Mouse (Mus musculus): ENCODE results near the gene Gusb. TPM values are rescaled to one million over a fixed set of nuclear protein-coding genes. Genes with fewer than 3 reads are reported as not detected.

Gusb gene
- polyA plus RNA-seq, 1 experiment from 2014 or later, result 43.0 TPM

- H3K9me3 ChIP-seq, result peaks cover 15% of the 10 kb centered on the region; the same call in 1 of the 2 replicates
- H3K9ac ChIP-seq (replicated peaks), result peak overlapping the region; percentile 69
- H3K4me3 ChIP-seq (replicated peaks), result peak overlapping the region; percentile 67
- H3K4me2 ChIP-seq, result peak overlapping the region; percentile 72
- 0 out of 2 replicates have a peak overlapping the region, but pooled peaks have one; percentile 83 for H3K27ac ChIP-seq
- ATAC-seq (ENCODE audit: insufficient number of reproducible peaks, insufficient read depth, low FRiP score, low TSS enrichment, low read depth), result no peak
- H3K27me3 ChIP-seq, result no peaks in the 10 kb centered on the region
- peaks cover 14% of the 10 kb centered on the region for H3K36me3 ChIP-seq
- H3K4me1 ChIP-seq (replicated peaks), result peaks cover 19% of the 10 kb centered on the region
- WGBS, result 69% methylated on average over 5 of the region's 5 CpGs
These were observed 1.4 kb downstream of the Gusb start for GRCm38 (mm10) chr5:130001356-130001987.

DNA sequence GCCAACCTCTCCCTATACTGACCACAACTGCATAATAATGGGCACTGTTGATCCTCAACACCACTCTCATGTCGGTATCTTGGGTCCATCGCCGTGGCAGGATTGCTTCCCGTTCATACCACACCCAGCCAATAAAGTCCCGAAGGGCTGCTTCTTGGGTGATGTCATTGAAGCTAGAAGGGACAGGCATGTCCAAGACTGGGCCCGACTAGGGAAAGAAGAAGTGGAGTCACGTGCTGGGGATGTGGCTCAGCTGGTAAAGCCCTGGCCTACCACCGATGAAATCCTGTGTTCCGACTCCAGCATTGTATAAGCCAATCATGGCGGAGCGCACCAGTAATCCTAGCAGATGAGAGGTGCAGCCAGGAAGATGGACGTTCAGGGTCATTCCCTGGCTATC, 2.1 kb downstream of the Gusb start:
- ATAC-seq (ENCODE audit: insufficient number of reproducible peaks, insufficient read depth, low FRiP score, low TSS enrichment, low read depth), result no peak
- H3K4me2 ChIP-seq, result no peak overlapping the region; the same call in 1 of the 2 replicates
- no peak overlapping the region for H3K9ac ChIP-seq (replicated peaks)
- peaks cover 15% of the 10 kb centered on the region; the same call in 1 of the 2 replicates for H3K9me3 ChIP-seq
- no peak overlapping the region for H3K27ac ChIP-seq
- 91% methylated on average over 12 of the region's 12 CpGs for WGBS
- H3K4me3 ChIP-seq (replicated peaks), result no peak overlapping the region
- peaks cover 17% of the 10 kb centered on the region for H3K36me3 ChIP-seq
- H3K27me3 ChIP-seq, result no peaks in the 10 kb centered on the region
- H3K4me1 ChIP-seq (replicated peaks), result peaks cover 19% of the 10 kb centered on the region

GRCm38 (mm10) chr5:129999097-129999496, 3.8 kb downstream of the Gusb start:
- H3K9ac ChIP-seq (replicated peaks), result no peak overlapping the region
- ATAC-seq (ENCODE audit: insufficient number of reproducible peaks, insufficient read depth, low FRiP score, low TSS enrichment, low read depth), result no peak
- WGBS, result 33% methylated on average over 4 of the region's 4 CpGs
- H3K27me3 ChIP-seq, result no peaks in the 10 kb centered on the region
- peaks cover 25% of the 10 kb centered on the region for H3K36me3 ChIP-seq
- H3K9me3 ChIP-seq, result peaks cover 1% of the 10 kb centered on the region; the same call in 1 of the 2 replicates
- no peak overlapping the region for H3K4me2 ChIP-seq
- H3K4me3 ChIP-seq (replicated peaks), result no peak overlapping the region
- no peak overlapping the region for H3K27ac ChIP-seq
- H3K4me1 ChIP-seq (replicated peaks), result peaks cover 19% of the 10 kb centered on the region

- Histone ChIP-seq H3K4me3 (replicated peaks) (no peak overlapping the region), H3K4me2 (no peak overlapping the region), H3K27me3 (no peaks in the 10 kb centered on the region), H3K9ac (replicated peaks) (no peak overlapping the region), H3K27ac (no peak overlapping the region), H3K9me3 (no peaks in the 10 kb centered on the region), H3K4me1 (replicated peaks) (peaks cover 14% of the 10 kb centered on the region), H3K36me3 (peaks cover 31% of the 10 kb centered on the region)
- no peak for ATAC-seq (ENCODE audit: insufficient number of reproducible peaks, insufficient read depth, low FRiP score, low TSS enrichment, low read depth)
- 70% methylated on average over 19 of the region's 19 CpGs for WGBS
These were observed 5.1 kb downstream of the Gusb start for GRCm38 (mm10) chr5:129997700-129998099.

DNA sequence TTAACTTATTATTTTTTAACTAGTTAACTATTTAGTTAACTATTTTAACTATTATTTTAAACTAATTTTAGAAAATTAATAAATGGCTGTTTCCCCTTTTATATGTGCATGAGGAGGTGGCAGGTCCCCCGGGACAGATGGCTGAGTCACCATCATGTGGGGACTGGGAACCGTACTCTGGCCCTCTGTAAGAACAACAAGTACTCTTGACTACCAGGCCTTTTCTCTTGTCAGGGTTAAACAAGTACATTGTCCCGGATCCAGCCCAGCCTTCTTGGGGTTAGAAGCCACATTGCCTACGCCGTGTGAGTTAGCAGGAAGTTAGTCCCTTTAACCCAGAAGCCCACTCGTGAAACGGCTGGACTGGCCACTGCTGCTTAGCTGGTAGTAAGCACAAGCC, 7.9 kb downstream of the Gusb start:
- Histone ChIP-seq H3K4me1 (replicated peaks) (no peaks in the 10 kb centered on the region), H3K4me2 (no peak overlapping the region), H3K9ac (replicated peaks) (no peak overlapping the region), H3K27ac (no peak overlapping the region), H3K9me3 (no peaks in the 10 kb centered on the region), H3K4me3 (replicated peaks) (no peak overlapping the region), H3K27me3 (no peaks in the 10 kb centered on the region), H3K36me3 (peaks cover 39% of the 10 kb centered on the region)
- ATAC-seq (ENCODE audit: insufficient number of reproducible peaks, insufficient read depth, low FRiP score, low TSS enrichment, low read depth), result no peak
- 91% methylated on average over 7 of the region's 7 CpGs for WGBS

- Histone ChIP-seq H3K4me2 (no peak overlapping the region), H3K9me3 (no peaks in the 10 kb centered on the region), H3K9ac (replicated peaks) (no peak overlapping the region), H3K4me1 (replicated peaks) (no peaks in the 10 kb centered on the region), H3K4me3 (replicated peaks) (no peak overlapping the region), H3K36me3 (peaks cover 47% of the 10 kb centered on the region), H3K27me3 (no peaks in the 10 kb centered on the region), H3K27ac (no peak overlapping the region)
- ATAC-seq (ENCODE audit: insufficient number of reproducible peaks, insufficient read depth, low FRiP score, low TSS enrichment, low read depth), result no peak
- 94% methylated on average over 14 of the region's 14 CpGs for WGBS
These were observed 9.5 kb downstream of the Gusb start for GRCm38 (mm10) chr5:129993374-129993773.

DNA sequence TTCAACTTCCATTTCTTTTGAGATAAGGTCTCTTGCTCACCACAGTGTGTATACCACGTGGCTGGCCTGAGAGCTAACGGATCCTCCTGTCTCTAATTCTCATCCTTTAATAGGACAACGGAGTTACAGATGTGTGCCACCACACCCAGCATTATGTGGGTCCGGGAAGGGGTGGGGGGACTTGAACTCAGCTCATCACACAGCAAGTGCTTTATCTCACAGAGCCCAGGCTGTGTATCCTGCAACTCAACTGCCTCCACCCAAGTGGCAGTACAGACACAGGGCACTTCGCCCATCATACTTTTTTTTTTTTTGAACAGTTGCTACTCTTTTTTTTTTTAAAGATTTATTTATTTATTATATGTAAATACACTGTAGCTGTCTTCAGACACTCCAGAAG, 11.0 kb downstream of the Gusb start:
- no peak overlapping the region for H3K27ac ChIP-seq
- no peak overlapping the region for H3K4me3 ChIP-seq (replicated peaks)
- WGBS, result 93% methylated on average over 5 of the region's 5 CpGs
- no peak overlapping the region for H3K4me2 ChIP-seq
- ATAC-seq (ENCODE audit: insufficient number of reproducible peaks, insufficient read depth, low FRiP score, low TSS enrichment, low read depth), result no peak
- H3K4me1 ChIP-seq (replicated peaks), result no peaks in the 10 kb centered on the region
- H3K36me3 ChIP-seq, result peaks cover 58% of the 10 kb centered on the region
- H3K9me3 ChIP-seq, result no peaks in the 10 kb centered on the region
- H3K9ac ChIP-seq (replicated peaks), result no peak overlapping the region
- H3K27me3 ChIP-seq, result no peaks in the 10 kb centered on the region

- Histone ChIP-seq H3K4me3 (replicated peaks) (no peak overlapping the region), H3K36me3 (peaks cover 45% of the 10 kb centered on the region), H3K4me2 (no peak overlapping the region), H3K27ac (no peak overlapping the region), H3K9me3 (no peaks in the 10 kb centered on the region), H3K27me3 (no peaks in the 10 kb centered on the region), H3K4me1 (replicated peaks) (no peaks in the 10 kb centered on the region), H3K9ac (replicated peaks) (no peak overlapping the region)
- no peak for ATAC-seq (ENCODE audit: insufficient number of reproducible peaks, insufficient read depth, low FRiP score, low TSS enrichment, low read depth)
- 81% methylated on average over 13 of the region's 13 CpGs for WGBS
These were observed 13.5 kb downstream of the Gusb start for GRCm38 (mm10) chr5:129989376-129989775.

DNA sequence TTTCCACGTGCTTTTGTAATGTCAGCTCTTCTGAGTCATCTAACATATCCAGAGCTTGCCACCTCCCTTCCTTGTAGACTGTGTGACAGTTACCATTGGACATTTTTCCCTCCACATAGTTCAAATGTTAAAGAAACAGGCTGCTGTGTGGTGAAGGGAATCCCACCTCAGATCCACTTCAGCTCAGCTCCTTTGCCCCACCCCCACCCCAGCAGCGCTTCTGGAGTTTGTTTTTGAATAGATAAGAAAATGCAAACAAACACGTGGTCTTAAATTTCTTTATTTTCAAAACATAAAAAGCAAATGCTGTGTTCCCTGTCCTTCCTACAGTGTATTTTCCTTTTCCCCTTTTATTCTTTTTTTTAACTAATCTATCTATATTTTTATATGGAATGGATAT, 22.6 kb downstream of the Gusb start:
- ATAC-seq (ENCODE audit: insufficient number of reproducible peaks, insufficient read depth, low FRiP score, low TSS enrichment, low read depth), result no peak
- WGBS, result 73% methylated on average over 3 of the region's 3 CpGs

GRCm38 (mm10) chr5:129978608-129979007, 24.2 kb downstream of the Gusb start:
- ATAC-seq (ENCODE audit: insufficient number of reproducible peaks, insufficient read depth, low FRiP score, low TSS enrichment, low read depth), result no peak
- Histone ChIP-seq H3K27me3 (no peaks in the 10 kb centered on the region), H3K4me1 (replicated peaks) (no peaks in the 10 kb centered on the region), H3K9ac (replicated peaks) (no peak overlapping the region), H3K4me2 (no peak overlapping the region), H3K4me3 (replicated peaks) (no peak overlapping the region), H3K9me3 (no peaks in the 10 kb centered on the region), H3K36me3 (peaks cover 27% of the 10 kb centered on the region), H3K27ac (no peak overlapping the region)
- 85% methylated on average over 5 of the region's 5 CpGs for WGBS

More for the DNA sequence above, 22.6 kb downstream of the Gusb start:
- no peak overlapping the region for H3K9ac ChIP-seq (replicated peaks)
- peaks cover 26% of the 10 kb centered on the region for H3K36me3 ChIP-seq
- H3K4me2 ChIP-seq, result no peak overlapping the region
- H3K4me3 ChIP-seq (replicated peaks), result no peak overlapping the region
- no peaks in the 10 kb centered on the region for H3K27me3 ChIP-seq
- no peaks in the 10 kb centered on the region for H3K4me1 ChIP-seq (replicated peaks)
- H3K27ac ChIP-seq, result no peak overlapping the region
- no peaks in the 10 kb centered on the region for H3K9me3 ChIP-seq

GRCm38 (mm10) chr5:129977768-129978167, 25.1 kb downstream of the Gusb start:
- H3K4me3 ChIP-seq (replicated peaks), result no peak overlapping the region
- no peaks in the 10 kb centered on the region for H3K27me3 ChIP-seq
- no peak for ATAC-seq (ENCODE audit: insufficient number of reproducible peaks, insufficient read depth, low FRiP score, low TSS enrichment, low read depth)
- H3K36me3 ChIP-seq, result peaks cover 18% of the 10 kb centered on the region
- 89% methylated on average over 4 of the region's 4 CpGs for WGBS
- no peak overlapping the region for H3K9ac ChIP-seq (replicated peaks)
- H3K9me3 ChIP-seq, result no peaks in the 10 kb centered on the region
- H3K4me1 ChIP-seq (replicated peaks), result no peaks in the 10 kb centered on the region
- no peak overlapping the region for H3K4me2 ChIP-seq
- H3K27ac ChIP-seq, result no peak overlapping the region

DNA sequence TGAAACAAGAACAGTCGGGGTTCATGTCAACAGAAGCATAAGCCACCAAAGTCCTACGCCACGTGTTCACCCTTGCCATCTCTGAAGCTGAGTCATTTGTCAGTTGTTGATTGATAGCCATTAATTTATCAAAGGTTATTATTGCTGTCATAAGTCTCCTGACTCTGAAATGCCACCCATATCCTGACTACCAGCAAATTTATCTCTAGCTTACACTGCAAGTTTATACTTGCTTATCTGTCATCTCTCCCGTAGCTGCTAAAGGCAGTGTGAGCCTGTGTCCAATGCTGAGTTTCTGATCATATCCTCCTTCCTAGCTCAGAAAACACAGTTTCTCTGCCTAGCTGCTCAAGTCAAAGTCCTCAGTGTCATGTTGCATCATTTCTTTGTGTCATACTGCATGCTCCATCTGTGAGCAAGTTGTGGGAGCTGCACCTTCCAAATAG, 28.0 kb downstream of the Gusb start:
- Histone ChIP-seq H3K36me3 (peaks cover 24% of the 10 kb centered on the region; the same call in 1 of the 2 replicates), H3K27ac (no peak overlapping the region), H3K4me2 (no peak overlapping the region), H3K4me1 (replicated peaks) (no peaks in the 10 kb centered on the region), H3K27me3 (no peaks in the 10 kb centered on the region), H3K9ac (replicated peaks) (no peak overlapping the region), H3K9me3 (no peaks in the 10 kb centered on the region), H3K4me3 (replicated peaks) (no peak overlapping the region)
- no peak for ATAC-seq (ENCODE audit: insufficient number of reproducible peaks, insufficient read depth, low FRiP score, low TSS enrichment, low read depth)
- WGBS, result 83% methylated on average over 4 of the region's 4 CpGs

All from limb, embryonic 12.5 days (tissue).